Mouse (Mus musculus): ENCODE measurements around the gene Nfasc.

- no peak for TF ChIP-seq TAL1 (IDR thresholded peaks at IDR 0.05; ENCODE audit: low read length)
- TF ChIP-seq GATA1 (IDR thresholded peaks at IDR 0.05; ENCODE audit: low read length): no peak
Measured at GRCm38 (mm10) chr1:132537736-132538135, 203.9 kb downstream of the Nfasc start.

Measured in erythroblast, embryonic 14.5 days (primary cell).